Mouse (Mus musculus): ENCODE measurements at regions not wholly inside any gene's neighbourhood (a gene's known extent, or its start where the extent isn't known, plus 50 kb on each side); places are given as distances from the start of the nearest gene placed in this dataset.

DNA sequence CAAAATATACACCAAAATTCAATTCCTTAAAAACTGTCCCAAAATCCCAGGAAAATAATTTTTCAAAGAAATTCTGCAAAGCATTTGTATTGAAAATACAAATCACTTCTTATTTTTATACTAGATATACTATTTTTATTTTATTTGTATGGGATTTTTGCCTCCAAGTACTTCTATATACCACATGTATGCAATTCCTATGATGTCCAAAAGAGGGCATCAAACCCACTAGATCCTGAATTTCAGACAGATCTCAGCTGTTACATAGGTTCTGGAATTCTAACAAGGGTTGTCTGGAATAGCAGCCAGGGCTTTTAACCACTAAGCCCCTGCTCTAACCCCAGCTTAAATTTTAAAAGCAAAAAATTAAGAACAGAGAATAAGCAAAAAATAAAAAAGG is 185.2 kb upstream of the Dgkb start:
- no peak for DNase-seq (ENCODE audit: extremely low read depth, low read depth)

DNA sequence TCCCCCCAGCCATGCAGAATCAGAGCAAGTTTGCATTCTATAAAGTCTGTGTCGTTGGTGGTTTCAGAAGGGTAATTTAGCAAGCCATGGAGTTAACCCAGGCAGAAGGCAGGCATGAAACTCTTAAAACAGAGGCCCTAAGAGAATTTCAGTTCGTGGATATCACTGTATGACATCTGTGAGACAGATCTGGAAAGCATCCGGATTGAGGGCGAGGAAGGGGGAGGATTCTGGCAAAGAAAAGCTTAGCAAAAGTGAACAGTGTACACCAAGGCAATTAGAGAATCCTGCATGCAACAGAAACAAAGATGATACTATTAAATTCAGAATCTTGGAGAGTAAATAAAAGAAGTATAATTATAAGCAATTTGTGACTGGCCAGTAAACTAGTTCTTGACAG is 184.2 kb upstream of the Dgkb start:
- no peak for DNase-seq (ENCODE audit: extremely low read depth, low read depth)

DNA sequence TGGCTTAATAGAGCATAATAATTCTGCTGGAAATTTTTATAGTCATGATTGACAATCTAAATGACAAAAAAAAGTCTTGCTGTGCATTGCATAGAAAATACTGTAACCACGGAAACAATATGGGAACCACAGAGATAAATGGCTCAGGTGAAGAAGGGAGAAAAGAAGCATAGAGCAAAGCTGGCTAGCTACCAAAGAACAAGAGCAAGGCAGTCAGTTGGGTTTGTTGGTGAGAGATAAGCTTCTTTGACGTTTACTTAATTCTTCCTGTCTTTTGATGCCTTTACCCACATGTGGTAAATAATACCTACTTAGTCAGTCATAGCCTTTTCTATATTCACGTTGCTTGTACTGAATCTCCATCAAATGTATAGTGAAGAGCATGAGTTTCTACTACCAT is 171.3 kb upstream of the Dgkb start:
- DNase-seq (ENCODE audit: extremely low read depth, low read depth), result peak; percentile 26

DNA sequence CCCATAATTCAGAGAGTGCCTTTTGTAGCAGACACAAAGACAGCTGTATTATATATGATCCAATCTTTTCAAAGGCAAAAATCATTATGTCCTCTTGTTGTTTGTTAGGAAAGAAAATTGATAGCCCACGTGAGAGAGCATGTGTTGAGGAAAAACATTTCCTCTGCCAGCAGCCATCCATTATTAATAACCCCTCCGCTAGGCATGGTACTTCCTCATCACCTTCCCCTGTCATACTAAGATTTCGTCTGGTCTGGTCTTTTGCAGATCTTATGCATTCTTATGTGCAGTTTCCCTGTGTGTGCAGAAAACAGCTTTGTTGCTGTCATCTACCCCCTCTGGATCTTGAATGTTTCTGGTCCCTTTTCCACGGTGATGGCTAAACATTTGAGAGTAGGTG is 164.2 kb upstream of the Dgkb start:
- no peak for DNase-seq (ENCODE audit: extremely low read depth, low read depth)

DNA sequence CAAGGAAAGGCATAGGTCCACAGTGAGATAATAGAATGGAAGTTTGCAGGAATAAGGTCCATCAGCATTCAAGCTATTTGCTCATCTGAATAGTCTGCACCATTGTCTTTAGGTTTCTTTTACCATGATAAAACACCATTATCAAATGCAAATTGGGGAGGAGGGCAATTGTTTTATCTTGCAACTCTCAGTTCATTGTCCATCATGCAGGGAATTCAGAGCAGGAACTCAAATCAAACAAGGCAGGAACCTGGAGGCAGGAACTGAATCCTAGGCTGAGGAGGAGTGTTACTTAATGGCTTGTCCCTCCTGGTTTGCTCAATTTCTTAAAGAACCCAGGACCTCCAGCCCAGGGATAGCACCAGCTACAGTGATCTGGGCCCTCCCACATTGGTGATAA is 163.3 kb upstream of the Dgkb start:
- no peak for DNase-seq (ENCODE audit: extremely low read depth, low read depth)

DNA sequence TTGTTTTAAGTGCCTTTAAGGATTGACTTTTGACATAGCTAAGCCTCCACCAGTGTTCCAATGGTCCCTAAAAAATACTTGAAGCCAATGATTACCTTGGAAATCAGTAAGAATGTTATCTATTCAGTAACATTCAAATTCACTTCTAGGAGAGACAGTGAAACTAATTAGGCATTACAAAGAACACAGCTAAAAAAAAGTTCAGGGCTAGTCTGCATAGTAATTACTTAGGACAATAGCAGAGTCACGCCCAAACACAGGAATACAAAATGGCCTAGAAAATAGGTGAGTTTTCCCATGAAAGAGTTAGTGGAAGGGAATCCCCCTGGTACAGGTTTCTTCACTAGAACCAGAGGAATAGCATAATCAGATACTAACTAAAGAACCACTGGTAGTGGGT is 157.5 kb upstream of the Dgkb start:
- DNase-seq (ENCODE audit: extremely low read depth, low read depth), result no peak

DNA sequence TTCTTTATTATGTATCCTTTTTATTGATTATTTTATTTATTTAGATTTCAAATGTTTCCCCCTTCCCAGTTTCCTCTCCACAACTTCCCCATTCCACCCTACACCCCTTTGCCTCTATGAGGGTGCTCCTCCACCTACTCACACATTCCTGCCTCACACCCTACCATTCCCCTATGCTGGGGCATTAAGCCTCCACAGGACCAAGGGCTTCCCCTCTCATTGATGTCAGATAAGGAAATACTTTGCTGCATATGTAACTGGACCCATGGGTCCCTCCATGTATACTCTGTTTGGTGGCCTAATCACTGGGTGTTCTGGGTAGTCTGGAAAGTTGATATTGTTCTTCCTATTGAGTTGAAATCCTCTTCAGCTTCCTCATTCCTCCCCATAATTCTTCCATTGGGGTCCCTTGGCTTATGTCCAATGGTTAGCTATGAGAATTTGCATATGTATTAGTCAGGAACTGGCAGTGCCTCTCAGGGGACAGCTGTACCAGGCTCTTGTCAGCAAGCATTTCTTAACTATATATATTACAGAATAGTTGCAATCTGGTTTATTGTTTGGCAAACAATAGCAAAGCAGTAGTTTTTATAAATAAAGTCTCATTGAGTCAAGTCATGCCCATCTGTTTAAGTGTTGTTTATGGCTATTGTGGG is 134.9 kb upstream of the Dgkb start:
- no peak for DNase-seq (ENCODE audit: extremely low read depth, low read depth)

DNA sequence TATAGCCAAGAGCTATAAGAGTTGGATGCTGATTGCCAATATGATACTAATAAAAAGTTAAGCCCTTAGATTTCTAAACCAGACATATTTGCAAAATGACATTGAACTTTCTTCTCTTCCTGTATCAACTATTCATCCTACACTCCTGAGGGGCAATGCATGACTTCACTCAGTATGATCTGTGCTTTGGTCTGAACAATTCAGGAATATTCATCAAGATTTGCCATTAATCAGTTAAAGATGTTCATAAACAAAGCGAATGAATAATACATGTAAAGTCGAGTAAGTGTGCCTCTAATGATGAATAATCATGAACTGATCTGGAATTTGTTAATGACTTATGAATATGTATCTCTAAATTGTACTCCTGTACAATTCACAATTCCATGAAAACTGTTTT is 124.9 kb upstream of the Dgkb start:
- DNase-seq (ENCODE audit: extremely low read depth, low read depth), result no peak
